Mouse (Mus musculus): Measurements from ENCODE around the gene Rpf1. TPM values are rescaled to one million over a fixed set of nuclear protein-coding genes. Genes with fewer than 3 reads are reported as not detected.

Rpf1 gene
- total RNA-seq, 2 experiments from 2014 or later: 18.8 to 19.6 TPM

- DNase-seq: peak; percentile 75
Measured at GRCm38 (mm10) chr3:146500003-146500809, 21.0 kb downstream of the Rpf1 start.

GRCm38 (mm10) chr3:146499431-146500002 is 21.7 kb downstream of the Rpf1 start, which contains the start of the genes Spata1 and Gng5:
Gene Spata1, minus strand, starts transcription at chr3:146499753.
Gene Gng5, plus strand, starts transcription at chr3:146499807.
- DNase-seq: peak; percentile 95

GRCm38 (mm10) chr3:146498989-146499388 is 22.2 kb downstream of the Rpf1 start:
- DNase-seq: no peak

GRCm38 (mm10) chr3:146494941-146495340 is 26.3 kb downstream of the Rpf1 start:
- DNase-seq: no peak

GRCm38 (mm10) chr3:146486464-146486863 is 34.8 kb downstream of the Rpf1 start:
- no peak for DNase-seq

- no peak for DNase-seq
Measured at GRCm38 (mm10) chr3:146482044-146482443, 39.2 kb downstream of the Rpf1 start.

GRCm38 (mm10) chr3:146474428-146474827 is 46.8 kb downstream of the Rpf1 start:
- no peak for DNase-seq

- DNase-seq: no peak
Measured at GRCm38 (mm10) chr3:146473741-146474140, 47.5 kb downstream of the Rpf1 start.

GRCm38 (mm10) chr3:146472657-146473056 is 48.6 kb downstream of the Rpf1 start:
- DNase-seq: no peak

GRCm38 (mm10) chr3:146469226-146469625 is 52.0 kb downstream of the Rpf1 start:
- no peak for DNase-seq

- DNase-seq: no peak
Measured at GRCm38 (mm10) chr3:146462939-146463338, 58.3 kb downstream of the Rpf1 start.

Other genes with a start within 250 kb of the Rpf1 start
- 10 to 100 TPM; 18.6 to 21.0 TPM for gene Ssx2ip, start 116.8 kb downstream of the Rpf1 start, total RNA-seq (2021)
- 1 to 10 TPM; 5.5 to 5.7 TPM for gene Ctbs, start 71.6 kb downstream of the Rpf1 start, total RNA-seq (2021)
- gene Spata1, start 21.7 kb downstream of the Rpf1 start, total RNA-seq (2021): 1 to 10 TPM; 2.1 to 3.0 TPM
- gene Gng5, start 21.6 kb downstream of the Rpf1 start, total RNA-seq (2021): 100 to 1,000 TPM; 297 to 316 TPM
- not detected for gene Uox, start 49.0 kb upstream of the Rpf1 start, total RNA-seq (2021)
- gene Dnase2b, start 94.2 kb upstream of the Rpf1 start, total RNA-seq (2021): not detected
- gene 4930503B20Rik, start 129.9 kb upstream of the Rpf1 start, total RNA-seq (2021): under 1 TPM; 0.14 TPM
- gene Samd13, start 164.2 kb upstream of the Rpf1 start, total RNA-seq (2021): 1 to 10 TPM; 1.3 to 1.8 TPM

Measured in heart, postnatal 4 days (tissue).